Mouse (Mus musculus) stomach, postnatal 0 days (tissue): ENCODE data around the gene Lrch1.

Source experiments
- CTCF ChIP-seq: IDR thresholded peaks from 2 replicates; pipeline ENCODE4 v1.5.1; 2016; ENCODE audit warnings: antibody characterized with exemption, low read depth, mild to moderate bottlenecking, moderate library complexity
- EP300 ChIP-seq: optimal IDR thresholded peaks from 2 replicates; pipeline ENCODE3; 2016; ENCODE audit warnings: antibody characterized with exemption

DNA sequence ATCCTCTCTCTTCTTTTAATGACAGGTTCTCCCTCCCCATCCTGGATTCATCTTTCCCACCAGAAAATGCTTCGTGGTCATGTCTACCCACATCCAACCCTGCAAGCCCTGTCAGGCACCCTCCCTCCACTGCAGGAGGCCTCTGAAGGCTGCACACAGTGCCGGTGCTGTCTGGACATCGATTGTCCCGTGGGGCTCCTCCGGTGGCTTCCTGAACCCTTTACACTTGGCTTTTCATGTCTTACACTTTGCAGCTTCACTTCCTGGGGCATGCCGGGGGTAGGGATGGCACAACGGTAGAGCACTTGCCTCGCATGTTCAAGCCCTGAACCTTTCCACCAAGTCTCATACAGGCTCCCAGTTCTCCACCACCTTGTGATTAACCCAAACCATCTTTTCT lies 4.7 kb downstream of the Lrch1 start:
- no peak for TF ChIP-seq CTCF
- no peak for TF ChIP-seq EP300
